ENCODE assay signal across 17 mouse cellular contexts in genomic region chr13:23717593-23718245, GRCm38 (mm10). TPM values are rescaled to one million over a fixed set of nuclear protein-coding genes. Genes with fewer than 3 reads are reported as not detected.
A peak's percentile ranks its signal among the peaks of the same experiment; 100 is the strongest.
DNase-seq lines count a peak whose midpoint lies in the region; ATAC-seq and TF ChIP-seq lines count a peak whose summit lies in the region.
"Not testable (repeated sequence)": the region's sequence is repeated elsewhere in the genome, so short reads cannot be mapped to it uniquely, and the experiment has no call there.
"Had no signal": no experiment of that assay in that cellular context is flagged by ENCODE, and none has a peak within 500 bp of the region (broad histone marks: within the 10 kb centered on the region; RNA-seq: fewer than 3 reads in every experiment).

No protein-coding gene starts in this region.

- WGBS in limb, embryonic 13.5 days = 10% methylated on average over 2 of the region's 2 CpGs
- 17% methylated on average over 2 of the region's 2 CpGs for WGBS in liver, embryonic 15.5 days (ENCODE audit: insufficient replicate concordance)

- not testable (repeated sequence) for H3K36me3 ChIP-seq in limb, embryonic 13.5 days; liver, embryonic 15.5 days (replicated peaks)

- TF ChIP-seq CTCF in bone marrow macrophage, adult 2 months (IDR thresholded peaks at IDR 0.05; ENCODE audit: low read depth, low read length) = not testable (repeated sequence)

- TF ChIP-seq POLR2A in bone marrow macrophage, adult 2 months (IDR thresholded peaks at IDR 0.05; ENCODE audit: borderline replicate concordance, low read depth, low read length) = not testable (repeated sequence)

- H3K9ac ChIP-seq in limb, embryonic 13.5 days = 0 out of 2 replicates have a peak overlapping the region, but pooled peaks have one; percentile 50
- not testable (repeated sequence) for H3K9ac ChIP-seq in liver, embryonic 15.5 days

- not testable (repeated sequence) for H3K4me3 ChIP-seq in bone marrow macrophage, adult 2 months (ENCODE audit: insufficient read depth, low read length); limb, embryonic 13.5 days; liver, embryonic 15.5 days (replicated peaks)

- H3K4me2 ChIP-seq in limb, embryonic 13.5 days (replicated peaks); liver, embryonic 15.5 days: not testable (repeated sequence)

- peak overlapping the region; percentile 89 for H3K27ac ChIP-seq in bone marrow macrophage, adult 2 months (ENCODE audit: insufficient read depth, low read depth, low read length)
- H3K27ac ChIP-seq in limb, embryonic 13.5 days = not testable (repeated sequence)
- H3K27ac ChIP-seq in liver, embryonic 15.5 days (replicated peaks) = 0 out of 2 replicates have a peak overlapping the region, but pooled peaks have one; percentile 41

- not testable (repeated sequence) for H3K9me3 ChIP-seq in limb, embryonic 13.5 days; liver, embryonic 15.5 days (replicated peaks)

- peak; percentile 86 for DNase-seq in heart, adult 11 months
- peak; percentile 4 for DNase-seq in kidney, postnatal 10 days
- DNase-seq in neural tube, embryonic 10.5 days (ENCODE audit: extremely low spot score, low spot score) = peak; percentile 11

- not testable (repeated sequence) for H3K27me3 ChIP-seq in limb, embryonic 13.5 days; liver, embryonic 15.5 days

- H3K4me1 ChIP-seq in bone marrow macrophage, adult 2 months (ENCODE audit: control insufficient read depth, insufficient read depth, low read length) = peaks cover 23% of the 10 kb centered on the region
- H3K4me1 ChIP-seq in limb, embryonic 13.5 days = peaks cover 15% of the 10 kb centered on the region
- H3K4me1 ChIP-seq in liver, embryonic 15.5 days (replicated peaks) = not testable (repeated sequence)

- not testable (repeated sequence) for ATAC-seq in limb, embryonic 13.5 days (ENCODE audit: low FRiP score, low read depth); liver, embryonic 15.5 days (ENCODE audit: insufficient read depth)
- ATAC-seq in megakaryocyte, adult 5-6 weeks (ENCODE audit: poor library complexity, severe bottlenecking) = peak; percentile 52; the same call in 1 of the 2 replicates

RNA-seq across cellular contexts. Expression of gene Hfe, which starts 7.1 kb away (rescaled TPM):
- polyA plus RNA-seq in bone marrow macrophage, adult 2 months (2012; ENCODE audit: insufficient read depth, insufficient read length, missing spikeins) = 95.3 and 104 TPM in 2 replicates
- 5.2 and 5.5 TPM in 2 replicates for polyA plus RNA-seq in limb, embryonic 13.5 days (2015; fragmentation: Nextera tagmentation; extraction: Ambion mirVana)
- 13.6 and 16.4 TPM in 2 replicates for polyA plus RNA-seq in liver, embryonic 15.5 days (2015; fragmentation: Nextera tagmentation; extraction: Ambion mirVana)
- 12.3 and 17.1 TPM in 2 replicates for total RNA-seq in megakaryocyte, adult 5-6 weeks (2015)
- 7.6 and 8.5 TPM in 2 replicates for total RNA-seq in megakaryocyte, adult 5-6 weeks (2017)

RNA-seq across cellular contexts. Expression of gene Hist1h4c, which starts 19.5 kb away (rescaled TPM):
- polyA plus RNA-seq in bone marrow macrophage, adult 2 months (2012; ENCODE audit: insufficient read depth, insufficient read length, missing spikeins) = not detected in 2 replicates
- polyA plus RNA-seq in limb, embryonic 13.5 days (2015; fragmentation: Nextera tagmentation; extraction: Ambion mirVana) = 9.0 and 10.3 TPM in 2 replicates
- 7.3 and 8.8 TPM in 2 replicates for polyA plus RNA-seq in liver, embryonic 15.5 days (2015; fragmentation: Nextera tagmentation; extraction: Ambion mirVana)
- 60.8 and 62.1 TPM in 2 replicates for total RNA-seq in megakaryocyte, adult 5-6 weeks (2015)
- 282 and 359 TPM in 2 replicates for total RNA-seq in megakaryocyte, adult 5-6 weeks (2017)

RNA-seq across cellular contexts. Expression of gene Hist1h1c, which starts 20.9 kb away (rescaled TPM):
- 75.5 and 80.8 TPM in 2 replicates for polyA plus RNA-seq in bone marrow macrophage, adult 2 months (2012; ENCODE audit: insufficient read depth, insufficient read length, missing spikeins)
- polyA plus RNA-seq in limb, embryonic 13.5 days (2015; fragmentation: Nextera tagmentation; extraction: Ambion mirVana) = 22.0 and 23.8 TPM in 2 replicates
- polyA plus RNA-seq in liver, embryonic 15.5 days (2015; fragmentation: Nextera tagmentation; extraction: Ambion mirVana) = 81.0 and 85.5 TPM in 2 replicates
- total RNA-seq in megakaryocyte, adult 5-6 weeks (2015) = 179 and 186 TPM in 2 replicates
- 1,288 and 1,327 TPM in 2 replicates for total RNA-seq in megakaryocyte, adult 5-6 weeks (2017)

RNA-seq across cellular contexts. Expression of gene Hist1h1t, which starts 22.1 kb away (rescaled TPM):
- 0.62 TPM in 1 of 2 replicates, not detected in the other for polyA plus RNA-seq in bone marrow macrophage, adult 2 months (2012; ENCODE audit: insufficient read depth, insufficient read length, missing spikeins)
- 0.36 and 0.43 TPM in 2 replicates for polyA plus RNA-seq in limb, embryonic 13.5 days (2015; fragmentation: Nextera tagmentation; extraction: Ambion mirVana)
- polyA plus RNA-seq in liver, embryonic 15.5 days (2015; fragmentation: Nextera tagmentation; extraction: Ambion mirVana) = 0.17 TPM in 1 of 2 replicates, not detected in the other
- 0.94 TPM in 1 of 2 replicates, not detected in the other for total RNA-seq in megakaryocyte, adult 5-6 weeks (2015)
- 2.7 and 5.3 TPM in 2 replicates for total RNA-seq in megakaryocyte, adult 5-6 weeks (2017)
- total RNA-seq: adrenal gland, adult 2 months; adrenal gland, postnatal 25 days had no signal
- polyA plus RNA-seq: adrenal gland, adult 2 months; brain, embryonic 14.5 days; cortical plate, adult 2 months; forebrain, embryonic 12.5 days; forebrain, embryonic 16.5 days; frontal cortex, adult 2 months; heart, embryonic 13.5 days; hindbrain, embryonic 12.5 days; hindbrain, embryonic 16.5 days had no signal

RNA-seq across cellular contexts. Expression of gene Hist1h3c, which starts 27.7 kb away (rescaled TPM):
- 1.2 TPM in 1 of 2 replicates, not detected in the other for polyA plus RNA-seq in bone marrow macrophage, adult 2 months (2012; ENCODE audit: insufficient read depth, insufficient read length, missing spikeins)
- polyA plus RNA-seq in limb, embryonic 13.5 days (2015; fragmentation: Nextera tagmentation; extraction: Ambion mirVana) = 17.7 and 20.6 TPM in 2 replicates
- polyA plus RNA-seq in liver, embryonic 15.5 days (2015; fragmentation: Nextera tagmentation; extraction: Ambion mirVana) = 6.4 and 7.3 TPM in 2 replicates
- 115 and 119 TPM in 2 replicates for total RNA-seq in megakaryocyte, adult 5-6 weeks (2015)
- 508 and 593 TPM in 2 replicates for total RNA-seq in megakaryocyte, adult 5-6 weeks (2017)

Comparison
In these comparisons a context has a peak if more than half of its experiments do, and no peak if none do; other contexts are left out.
1. DNase-seq: peak in every context shown above with its lines; median percentile 86 in heart, adult 11 months; 11 in neural tube, embryonic 10.5 days; 4 in kidney, postnatal 10 days.